Mouse (Mus musculus) forebrain, embryonic 11.5 days (tissue): Measurements from ENCODE around the gene Cog8. TPM values are rescaled to one million over a fixed set of nuclear protein-coding genes. Genes with fewer than 3 reads are reported as not detected.

Experiments used
- ATAC-seq: fragments of 200-750 bp; cut with Nextera tagmentation; replicated peaks from 2 replicates; pipeline ENCODE4 v1.8.0; 2017; ENCODE audit warnings: moderate TSS enrichment; ENCODE audit not compliant: low FRiP score
- DNase-seq: peaks from one replicate; pipeline ENCODE4 v3.0.0-alpha.2; 2017; ENCODE audit warnings: low spot score
- H3K27ac ChIP-seq: fragments of 300-500 bp; sonication (generic); 2 replicates; pipeline ENCODE4 v1.5.1; 2014; ENCODE audit warnings: low read depth, low read length
- H3K27me3 ChIP-seq: fragments of 300-500 bp; sonication (generic); 2 replicates; pipeline ENCODE4 v1.6.1; 2014; ENCODE audit warnings: mild to moderate bottlenecking, low read length, mixed read lengths; ENCODE audit not compliant: control insufficient read depth, insufficient read depth
- H3K36me3 ChIP-seq: fragments of 300-500 bp; sonication (generic); 2 replicates; pipeline ENCODE4 v1.6.1; 2014; ENCODE audit warnings: mild to moderate bottlenecking, low read length, moderate library complexity, mixed read lengths; ENCODE audit not compliant: control insufficient read depth, insufficient read depth
- H3K4me1 ChIP-seq: fragments of 300-500 bp; sonication (generic); replicated peaks from 2 replicates; pipeline ENCODE4 v1.6.1; 2014; ENCODE audit warnings: low read length, mixed read lengths; ENCODE audit not compliant: control insufficient read depth, insufficient read depth
- H3K4me2 ChIP-seq: fragments of 300-500 bp; sonication (generic); 2 replicates; pipeline ENCODE4 v1.6.1; 2014; ENCODE audit warnings: low read depth, mild to moderate bottlenecking, low read length, moderate library complexity, mixed read lengths; ENCODE audit not compliant: severe bottlenecking
- H3K4me3 ChIP-seq: fragments of 300-500 bp; sonication (generic); 2 replicates; pipeline ENCODE4 v1.5.1; 2014; ENCODE audit warnings: low read depth, low read length
- H3K9ac ChIP-seq: fragments of 300-500 bp; sonication (generic); 2 replicates; pipeline ENCODE4 v1.6.1; 2014; ENCODE audit warnings: low read length
- H3K9me3 ChIP-seq: fragments of 300-500 bp; sonication (generic); 2 replicates; pipeline ENCODE4 v1.6.1; 2016; ENCODE audit warnings: low read length, mixed read lengths; ENCODE audit not compliant: control insufficient read depth
- WGBS: fragments of 180-500 bp; shearing (Covaris S2); extraction: QIAGEN DNeasy Blood & Tissue Kit; methylation state at CpG from one replicate; pipeline ENCODE4 v1.1.7; 2014; 5-methylcytosine and 5-hydroxymethylcytosine counted together
- polyA plus RNA-seq: library from polyadenylated mRNA; unstranded; fragments of >200 nt; fragmentation: Nextera tagmentation; extraction: Ambion mirVana; gene quantifications from 2 replicates; pipeline ENCODE4 v1.2.1, GENCODE M21; 2014

Gene Cog8
- 43.3 and 43.8 TPM in 2 replicates for polyA plus RNA-seq

DNA sequence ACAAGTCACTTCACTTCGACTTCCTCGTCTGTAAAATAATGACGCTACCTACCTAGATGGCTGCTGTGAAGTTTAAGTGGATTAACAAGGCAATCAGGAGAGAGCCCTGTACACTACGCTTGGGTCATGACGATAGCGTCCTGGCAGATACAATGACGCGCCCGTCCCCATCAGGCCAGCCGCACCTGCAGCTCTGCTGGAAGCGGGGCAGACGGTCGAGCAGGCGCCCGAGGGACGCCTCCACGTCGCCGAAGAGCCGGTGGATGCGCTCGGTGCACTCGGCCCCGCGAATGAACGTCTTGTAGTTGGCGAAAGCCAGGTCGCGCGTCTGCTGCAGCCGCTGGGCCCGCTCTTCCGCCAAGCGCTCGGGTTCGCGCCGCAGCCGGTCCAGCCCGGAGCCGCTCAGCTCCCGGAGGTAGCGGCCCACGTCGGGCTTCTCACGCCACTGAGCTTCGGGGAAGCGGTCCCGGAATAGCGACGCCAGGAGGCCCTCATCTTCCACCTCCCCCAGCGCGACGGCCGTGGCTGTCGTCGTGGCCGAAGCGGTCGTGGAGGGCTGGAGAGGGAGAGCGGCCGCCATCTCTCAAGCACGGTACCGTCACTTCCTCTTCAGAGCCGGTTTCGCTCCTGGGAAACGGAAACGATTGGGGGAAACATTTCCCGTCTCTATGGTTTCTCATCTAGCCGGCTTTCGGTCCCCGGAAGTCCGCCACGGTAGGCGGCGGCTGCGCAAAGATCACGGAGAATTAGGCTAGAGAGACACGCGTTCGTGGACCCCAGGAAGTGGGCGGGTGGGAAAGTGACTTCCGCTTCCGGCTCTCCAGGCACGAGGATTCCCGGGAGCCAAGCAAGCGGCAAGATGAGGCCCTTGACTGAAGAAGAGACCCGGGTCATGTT is at the start of gene Cog8, which contains the start of gene Nip7:
Cog8 (minus strand) TSS at position 614 of the 897 bp plus-strand sequence.
Nip7 (plus strand) TSS at position 802 of the 897 bp plus-strand sequence.
- under 1% methylated on average over 88 of the region's 88 CpGs for WGBS
- Histone ChIP-seq H3K4me2 (peak within 1 kb of the TSS; percentile 92), H3K27me3 (no peaks in the 10 kb centered on the region), H3K9me3 (no peaks in the 10 kb centered on the region), H3K36me3 (peaks cover 17% of the 10 kb centered on the region; the same call in 1 of the 2 replicates), H3K9ac (peak within 1 kb of the TSS; percentile 83), H3K4me3 (peak within 1 kb of the TSS; percentile 99), H3K27ac (0 out of 2 replicates have a peak within 1 kb of the TSS, but pooled peaks have one; percentile 18), H3K4me1 (peaks cover 5% of the 10 kb centered on the region; the same call in 1 of the 2 replicates)
- peak; percentile 97 for DNase-seq
- ATAC-seq, result peak; percentile 94

DNA sequence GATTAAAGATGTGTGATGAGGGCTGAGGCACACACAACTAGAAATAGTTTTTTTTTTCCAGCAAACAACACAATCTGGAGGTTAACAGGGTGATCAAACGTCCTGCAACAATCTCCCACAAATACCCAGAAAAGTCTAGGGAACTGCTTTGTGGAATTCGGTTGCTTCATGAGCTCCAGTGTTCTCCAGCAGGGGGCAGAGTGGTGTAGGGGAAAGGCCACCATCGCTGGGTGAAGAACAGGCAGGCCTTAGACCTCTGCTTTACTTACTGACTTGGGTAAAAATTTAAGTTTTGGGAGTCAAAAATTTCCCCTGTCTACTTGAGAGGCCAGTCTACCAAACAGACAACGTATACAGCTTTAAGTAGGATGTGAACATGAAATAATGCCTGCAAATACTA is 48.1 kb upstream of the Cog8 start:
- Histone ChIP-seq H3K27me3 (no peaks in the 10 kb centered on the region), H3K4me3 (no peak overlapping the region), H3K4me1 (no peaks in the 10 kb centered on the region), H3K36me3 (no peaks in the 10 kb centered on the region), H3K9me3 (no peaks in the 10 kb centered on the region), H3K4me2 (no peak overlapping the region), H3K27ac (no peak overlapping the region), H3K9ac (no peak overlapping the region)
- ATAC-seq (no peak), DNase-seq (peak; percentile 87)
- 10% methylated on average over 4 of the region's 4 CpGs for WGBS

- H3K27me3 ChIP-seq, result no peaks in the 10 kb centered on the region
- H3K4me3 ChIP-seq, result no peak overlapping the region
- no peak for ATAC-seq
- no peaks in the 10 kb centered on the region for H3K36me3 ChIP-seq
- no peaks in the 10 kb centered on the region for H3K4me1 ChIP-seq
- 88% methylated on average over 2 of the region's 2 CpGs for WGBS
- no peak for DNase-seq
- no peak overlapping the region for H3K4me2 ChIP-seq
- H3K9ac ChIP-seq, result no peak overlapping the region
- H3K9me3 ChIP-seq, result no peaks in the 10 kb centered on the region
- H3K27ac ChIP-seq, result no peak overlapping the region
Observed at GRCm38 (mm10) chr8:107100635-107101034, 44.1 kb upstream of the Cog8 start.

GRCm38 (mm10) chr8:107096366-107097036 is 40.0 kb upstream of the Cog8 start, which contains the start of gene Terf2:
Gene Terf2 (minus strand): TSS chr8:107096547.
- Histone ChIP-seq H3K27ac (peak within 1 kb of the TSS; percentile 78), H3K9ac (peak within 1 kb of the TSS; percentile 85), H3K4me3 (peak within 1 kb of the TSS; percentile 90), H3K4me2 (peak within 1 kb of the TSS; percentile 74), H3K4me1 (0 out of 2 replicates have a peak, but pooled peaks cover 2% of the 10 kb centered on the region), H3K36me3 (no peaks in the 10 kb centered on the region), H3K9me3 (no peaks in the 10 kb centered on the region), H3K27me3 (no peaks in the 10 kb centered on the region)
- ATAC-seq (peak; percentile 96), DNase-seq (peak; percentile 98)
- whole genome bisulfite sequencing, result 4% methylated on average over 39 of the region's 39 CpGs

DNA sequence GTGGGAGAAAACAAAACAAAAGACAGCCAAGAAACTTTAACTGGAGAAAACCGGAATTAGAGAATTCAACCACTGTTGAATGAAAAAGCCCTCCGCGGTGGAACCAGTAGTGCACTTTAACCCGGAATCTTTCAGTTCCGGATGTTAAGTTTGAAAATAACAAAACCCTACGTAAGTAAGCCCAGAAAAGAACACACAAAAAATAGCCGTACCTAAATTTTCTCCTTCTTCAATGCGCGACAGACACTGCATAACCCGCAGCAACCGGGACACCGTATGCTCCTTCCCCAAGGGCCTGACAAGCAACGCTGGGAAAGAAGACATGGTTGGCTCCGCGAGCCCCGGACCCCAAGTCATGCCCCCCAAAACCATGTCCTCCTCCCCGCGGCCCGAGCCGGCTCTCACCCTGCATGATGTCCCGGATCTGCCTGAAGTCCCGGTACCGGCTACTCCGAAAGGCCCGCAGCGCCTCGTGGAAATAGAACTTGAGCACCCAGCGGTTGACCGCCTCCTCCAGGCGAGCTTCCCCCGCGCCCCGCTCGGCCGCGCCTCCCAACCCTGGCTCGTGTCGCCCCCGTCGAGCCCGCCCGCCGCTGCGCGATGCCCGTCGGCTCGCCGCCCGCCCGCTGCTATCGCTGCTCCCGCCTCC is 39.4 kb upstream of the Cog8 start:
- Histone ChIP-seq H3K4me2 (peak overlapping the region; percentile 74), H3K4me1 (0 out of 2 replicates have a peak, but pooled peaks cover 2% of the 10 kb centered on the region), H3K27ac (peak overlapping the region; percentile 78), H3K9me3 (no peaks in the 10 kb centered on the region), H3K36me3 (no peaks in the 10 kb centered on the region), H3K9ac (peak overlapping the region; percentile 85), H3K4me3 (peak overlapping the region; percentile 90), H3K27me3 (no peaks in the 10 kb centered on the region)
- ATAC-seq (peak; percentile 85), DNase-seq (no peak)
- WGBS, result under 1% methylated on average over 52 of the region's 53 CpGs

DNA sequence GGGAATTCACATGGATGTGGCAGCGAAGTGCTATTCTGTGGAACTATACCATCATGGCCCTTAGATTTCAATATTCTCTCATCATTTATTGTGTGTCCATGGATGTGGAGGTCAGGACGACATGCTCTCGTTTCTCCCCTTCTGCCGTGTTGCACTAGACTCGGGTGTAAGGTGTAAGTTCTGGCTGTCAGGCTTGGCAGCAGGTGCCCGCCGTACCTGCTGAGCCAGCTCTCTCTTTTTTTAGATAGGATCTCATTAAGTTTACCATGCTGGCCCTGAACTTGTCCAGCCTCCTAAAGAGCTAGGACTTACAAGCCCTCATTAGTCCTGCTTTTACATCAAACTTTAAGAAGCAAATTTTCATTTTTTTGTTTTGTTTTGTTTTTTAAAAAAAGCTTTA is 34.0 kb upstream of the Cog8 start:
- H3K9ac ChIP-seq, result no peak overlapping the region

DNA sequence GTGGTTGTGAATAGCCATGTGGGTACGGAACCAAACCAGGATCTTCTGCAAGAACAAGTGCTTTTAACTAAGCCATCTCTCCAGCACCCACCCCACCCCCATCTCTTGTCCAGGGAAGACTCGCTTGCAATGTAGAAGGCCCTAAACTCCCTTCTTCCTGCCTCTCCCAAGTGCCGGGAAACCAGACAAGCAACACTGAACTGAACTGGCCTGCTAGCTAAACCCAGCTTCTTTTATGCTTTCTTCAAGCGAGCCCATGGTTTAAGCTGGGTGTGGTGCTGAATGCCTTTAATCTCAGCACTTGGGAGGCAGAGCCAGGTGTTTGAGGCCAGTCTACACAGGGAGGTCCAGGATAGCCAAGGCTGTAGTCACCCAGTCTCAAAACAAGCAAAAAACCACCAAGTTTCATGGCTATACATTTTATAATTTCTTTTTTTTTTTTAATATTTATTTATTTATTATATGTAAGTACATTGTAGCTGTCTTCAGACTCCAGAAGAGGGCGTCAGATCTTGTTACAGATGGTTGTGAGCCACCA is 32.1 kb upstream of the Cog8 start:
- Histone ChIP-seq H3K36me3 (peaks cover 9% of the 10 kb centered on the region; the same call in 1 of the 2 replicates), H3K4me2 (no peak overlapping the region), H3K4me3 (no peak overlapping the region), H3K27ac (no peak overlapping the region), H3K4me1 (no peaks in the 10 kb centered on the region), H3K9ac (no peak overlapping the region), H3K27me3 (no peaks in the 10 kb centered on the region), H3K9me3 (no peaks in the 10 kb centered on the region)
- no peak for ATAC-seq
- WGBS, result 92% methylated on average over 5 of the region's 5 CpGs
- no peak for DNase-seq

More for the DNA sequence above, 34.0 kb upstream of the Cog8 start:
- ATAC-seq (no peak), DNase-seq (no peak)
- 97% methylated on average over 7 of the region's 7 CpGs for WGBS
- H3K4me1 ChIP-seq, result 0 out of 2 replicates have a peak, but pooled peaks cover 2% of the 10 kb centered on the region
- H3K4me3 ChIP-seq, result no peak overlapping the region
- no peak overlapping the region for H3K4me2 ChIP-seq
- H3K27me3 ChIP-seq, result no peaks in the 10 kb centered on the region
- H3K9me3 ChIP-seq, result no peaks in the 10 kb centered on the region
- peaks cover 8% of the 10 kb centered on the region; the same call in 1 of the 2 replicates for H3K36me3 ChIP-seq
- H3K27ac ChIP-seq, result no peak overlapping the region

DNA sequence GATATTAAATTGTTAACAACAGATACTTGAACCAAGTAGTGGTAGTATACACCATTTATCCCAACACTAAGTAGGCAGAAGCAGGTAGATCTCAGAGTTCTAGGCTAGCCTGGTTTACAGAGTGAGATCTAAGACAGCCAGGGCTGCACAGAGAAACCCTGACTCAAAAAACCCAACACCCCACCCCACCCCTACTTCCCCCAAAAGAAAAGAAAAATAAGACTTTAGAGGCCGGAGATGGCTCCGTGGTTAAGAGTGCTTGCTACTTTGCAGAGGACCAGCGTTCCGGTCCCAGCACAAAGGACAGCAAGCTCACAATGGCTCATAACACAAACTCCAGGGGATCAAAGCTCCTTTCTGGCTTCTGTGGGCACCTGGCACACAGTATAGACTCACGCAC is 29.5 kb upstream of the Cog8 start:
- no peak overlapping the region for H3K9ac ChIP-seq
- peaks cover 9% of the 10 kb centered on the region; the same call in 1 of the 2 replicates for H3K36me3 ChIP-seq
- 98% methylated on average over 5 of the region's 5 CpGs for WGBS
- H3K9me3 ChIP-seq, result no peaks in the 10 kb centered on the region
- no peaks in the 10 kb centered on the region for H3K4me1 ChIP-seq
- DNase-seq (no peak), ATAC-seq (no peak)
- no peak overlapping the region for H3K4me2 ChIP-seq
- H3K27me3 ChIP-seq, result no peaks in the 10 kb centered on the region
- H3K4me3 ChIP-seq, result no peak overlapping the region
- no peak overlapping the region for H3K27ac ChIP-seq
